Mouse (Mus musculus): ENCODE results near the gene Higd1c. TPM values are rescaled to one million over a fixed set of nuclear protein-coding genes. Genes with fewer than 3 reads are reported as not detected.
A peak's percentile ranks its signal among the peaks of the same experiment; 100 is the strongest.
"Not testable (repeated sequence)": the region's sequence is repeated elsewhere in the genome, so short reads cannot be mapped to it uniquely, and the experiment has no call there.

Gene Higd1c
- total and polyA plus RNA-seq, 2 experiments from 2014 or later, result not detected

DNA sequence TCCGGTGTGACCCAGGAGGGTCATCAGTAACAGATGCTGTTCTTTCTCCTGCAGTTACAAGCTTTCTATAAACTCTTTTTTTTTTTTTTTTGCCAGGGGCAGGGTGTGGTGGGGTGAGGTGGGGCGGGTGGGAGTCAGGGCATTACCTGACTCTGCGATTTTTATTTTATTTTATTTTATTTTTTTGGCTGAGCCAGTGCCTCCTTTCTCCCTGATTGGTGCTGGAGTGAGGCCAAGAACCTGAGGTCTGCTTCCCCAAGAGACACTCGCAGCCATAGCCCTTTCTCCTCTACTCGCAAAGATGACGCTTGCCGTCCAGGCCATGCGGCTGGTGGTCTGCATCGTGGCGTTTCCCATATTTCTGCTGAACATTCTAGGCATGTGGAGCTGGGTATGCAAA, 29.7 kb upstream of the Higd1c start, which contains the start of gene Mettl7a3:
Gene Mettl7a3 (plus strand): TSS at position 301 of the 400 bp plus-strand sequence.
- WGBS, result 68% methylated on average over 10 of the region's 10 CpGs
- Histone ChIP-seq H3K9ac (replicated peaks; ENCODE audit: low read depth, low read length) (no peak within 1 kb of the TSS), H3K9me3 (replicated peaks; ENCODE audit: control insufficient read depth, low read length) (no peaks in the 10 kb centered on the region), H3K4me3 (ENCODE audit: low read depth, low read length) (no peak within 1 kb of the TSS), H3K4me2 (ENCODE audit: low read depth, low read length) (no peak within 1 kb of the TSS), H3K36me3 (replicated peaks; ENCODE audit: control insufficient read depth, insufficient read depth, low read length) (no peaks in the 10 kb centered on the region), H3K27ac (ENCODE audit: low read depth) (no peak within 1 kb of the TSS), H3K4me1 (ENCODE audit: control insufficient read depth, insufficient read depth) (no peaks in the 10 kb centered on the region), H3K27me3 (ENCODE audit: control insufficient read depth, insufficient read depth, low read length) (no peaks in the 10 kb centered on the region)
- ATAC-seq (ENCODE audit: insufficient read depth, low read depth) (no peak), DNase-seq (ENCODE audit: low spot score) (no peak)
- TF ChIP-seq CTCF (IDR thresholded peaks at IDR 0.05; ENCODE audit: low read depth) (no peak), EP300 (IDR thresholded peaks at IDR 0.05; ENCODE audit: low read depth) (no peak)

GRCm38 (mm10) chr15:100337328-100337727, 27.0 kb upstream of the Higd1c start:
- not testable (repeated sequence) for ATAC-seq (ENCODE audit: insufficient read depth, low read depth); H3K9me3 ChIP-seq (replicated peaks; ENCODE audit: control insufficient read depth, low read length)

GRCm38 (mm10) chr15:100337847-100338246, 26.5 kb upstream of the Higd1c start:
- H3K9ac ChIP-seq (replicated peaks; ENCODE audit: low read depth, low read length); H3K27me3 ChIP-seq (ENCODE audit: control insufficient read depth, insufficient read depth, low read length); H3K4me3 ChIP-seq (ENCODE audit: low read depth, low read length); H3K36me3 ChIP-seq (replicated peaks; ENCODE audit: control insufficient read depth, insufficient read depth, low read length); DNase-seq (ENCODE audit: low spot score); H3K27ac ChIP-seq (ENCODE audit: low read depth); H3K4me1 ChIP-seq (ENCODE audit: control insufficient read depth, insufficient read depth); H3K9me3 ChIP-seq (replicated peaks; ENCODE audit: control insufficient read depth, low read length); H3K4me2 ChIP-seq (ENCODE audit: low read depth, low read length); ATAC-seq (ENCODE audit: insufficient read depth, low read depth): not testable (repeated sequence)
- TF ChIP-seq CTCF (IDR thresholded peaks at IDR 0.05; ENCODE audit: low read depth), result peak; percentile 37; the same call in 1 of the 2 replicates
- 45% methylated on average over 10 of the region's 10 CpGs for WGBS

More at GRCm38 (mm10) chr15:100337328-100337727, 27.0 kb upstream of the Higd1c start:
- H3K4me2 ChIP-seq (ENCODE audit: low read depth, low read length); H3K36me3 ChIP-seq (replicated peaks; ENCODE audit: control insufficient read depth, insufficient read depth, low read length); H3K4me1 ChIP-seq (ENCODE audit: control insufficient read depth, insufficient read depth); H3K27ac ChIP-seq (ENCODE audit: low read depth); H3K27me3 ChIP-seq (ENCODE audit: control insufficient read depth, insufficient read depth, low read length); H3K4me3 ChIP-seq (ENCODE audit: low read depth, low read length); DNase-seq (ENCODE audit: low spot score); H3K9ac ChIP-seq (replicated peaks; ENCODE audit: low read depth, low read length): not testable (repeated sequence)

DNA sequence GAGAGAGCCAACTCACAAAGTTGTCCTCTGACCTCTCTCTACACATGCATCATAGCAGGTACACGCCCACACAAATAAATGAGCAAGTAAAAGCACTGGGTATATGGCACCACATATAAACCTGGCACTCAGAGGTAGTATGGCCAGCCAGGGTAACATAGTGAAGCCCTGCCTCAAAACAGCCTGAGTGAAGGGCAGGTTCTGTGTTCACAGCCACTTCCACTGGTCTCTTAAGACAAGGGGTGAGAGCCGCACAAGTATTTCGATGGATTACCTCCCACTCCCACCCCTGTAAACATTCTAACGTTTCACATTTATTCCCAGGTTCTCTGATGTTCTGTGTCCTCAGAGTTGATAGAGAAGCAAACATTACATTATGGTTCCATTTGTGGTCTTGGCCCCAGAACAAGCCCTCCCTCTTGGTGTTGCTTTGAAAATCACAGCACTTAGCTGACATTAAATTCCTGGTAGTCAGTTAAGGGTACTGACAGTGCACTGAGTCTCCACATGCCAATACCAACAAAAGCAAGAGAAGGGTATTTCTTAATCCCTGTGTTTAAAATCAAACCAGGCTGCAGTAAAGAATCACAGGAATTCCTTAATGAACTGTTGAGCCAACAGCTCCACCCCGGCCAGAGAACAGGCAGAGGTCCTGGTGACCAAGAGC, 22.9 kb upstream of the Higd1c start:
- not testable (repeated sequence) for H3K4me3 ChIP-seq (ENCODE audit: low read depth, low read length); H3K27ac ChIP-seq (ENCODE audit: low read depth); H3K27me3 ChIP-seq (ENCODE audit: control insufficient read depth, insufficient read depth, low read length); DNase-seq (ENCODE audit: low spot score); H3K9me3 ChIP-seq (replicated peaks; ENCODE audit: control insufficient read depth, low read length); ATAC-seq (ENCODE audit: insufficient read depth, low read depth); H3K4me2 ChIP-seq (ENCODE audit: low read depth, low read length); H3K9ac ChIP-seq (replicated peaks; ENCODE audit: low read depth, low read length); H3K36me3 ChIP-seq (replicated peaks; ENCODE audit: control insufficient read depth, insufficient read depth, low read length); H3K4me1 ChIP-seq (ENCODE audit: control insufficient read depth, insufficient read depth)
- 69% methylated on average over 4 of the region's 5 CpGs for WGBS

DNA sequence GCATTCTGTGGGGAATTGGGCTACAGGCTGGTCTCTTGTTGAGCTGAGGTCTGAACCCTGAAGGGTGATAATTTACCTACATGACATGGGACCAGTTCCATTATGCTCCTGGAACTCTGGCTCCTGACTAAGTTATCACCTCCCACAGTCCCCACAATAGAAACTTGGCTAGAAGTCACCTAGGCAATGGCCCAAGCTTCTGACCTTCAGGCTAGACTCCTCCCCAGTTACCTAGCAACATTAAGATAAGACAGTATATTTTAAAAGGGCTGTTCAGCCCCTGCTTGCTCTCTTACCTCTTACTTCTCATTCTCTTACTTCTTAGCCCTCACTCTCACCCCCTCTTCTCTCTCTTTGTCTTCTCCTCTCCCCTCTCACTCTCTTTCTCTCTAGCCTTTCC, 18.9 kb upstream of the Higd1c start:
- DNase-seq (ENCODE audit: low spot score) (peak; percentile 15), ATAC-seq (ENCODE audit: insufficient read depth, low read depth) (peak; percentile 69)
- Histone ChIP-seq H3K36me3 (replicated peaks; ENCODE audit: control insufficient read depth, insufficient read depth, low read length) (no peaks in the 10 kb centered on the region), H3K9me3 (replicated peaks; ENCODE audit: control insufficient read depth, low read length) (no peaks in the 10 kb centered on the region), H3K27ac (ENCODE audit: low read depth) (no peak overlapping the region), H3K4me3 (ENCODE audit: low read depth, low read length) (no peak overlapping the region), H3K9ac (replicated peaks; ENCODE audit: low read depth, low read length) (no peak overlapping the region), H3K27me3 (ENCODE audit: control insufficient read depth, insufficient read depth, low read length) (no peaks in the 10 kb centered on the region), H3K4me2 (ENCODE audit: low read depth, low read length) (no peak overlapping the region), H3K4me1 (ENCODE audit: control insufficient read depth, insufficient read depth) (0 out of 2 replicates have a peak, but pooled peaks cover 3% of the 10 kb centered on the region)
- TF ChIP-seq CTCF (IDR thresholded peaks at IDR 0.05; ENCODE audit: low read depth) (no peak), EP300 (IDR thresholded peaks at IDR 0.05; ENCODE audit: low read depth) (no peak)

- H3K4me2 ChIP-seq (ENCODE audit: low read depth, low read length), result no peak overlapping the region
- TF ChIP-seq EP300 (IDR thresholded peaks at IDR 0.05; ENCODE audit: low read depth), result no peak
- no peak for TF ChIP-seq CTCF (IDR thresholded peaks at IDR 0.05; ENCODE audit: low read depth)
- H3K9me3 ChIP-seq (replicated peaks; ENCODE audit: control insufficient read depth, low read length), result no peaks in the 10 kb centered on the region
- no peak overlapping the region for H3K27ac ChIP-seq (ENCODE audit: low read depth)
- no peak overlapping the region for H3K4me3 ChIP-seq (ENCODE audit: low read depth, low read length)
- no peaks in the 10 kb centered on the region for H3K36me3 ChIP-seq (replicated peaks; ENCODE audit: control insufficient read depth, insufficient read depth, low read length)
- no peak for DNase-seq (ENCODE audit: low spot score)
- no peak for ATAC-seq (ENCODE audit: insufficient read depth, low read depth)
- no peak overlapping the region for H3K9ac ChIP-seq (replicated peaks; ENCODE audit: low read depth, low read length)
- H3K27me3 ChIP-seq (ENCODE audit: control insufficient read depth, insufficient read depth, low read length), result no peaks in the 10 kb centered on the region
- H3K4me1 ChIP-seq (ENCODE audit: control insufficient read depth, insufficient read depth), result peaks cover 12% of the 10 kb centered on the region; the same call in 1 of the 2 replicates
- 77% methylated on average over 14 of the region's 14 CpGs for WGBS
These were observed 17.6 kb upstream of the Higd1c start for GRCm38 (mm10) chr15:100346761-100347160.
